Mouse (Mus musculus): ENCODE measurements around the gene Vps25.

- no peak for TF ChIP-seq POLR2A (IDR thresholded peaks at IDR 0.05; ENCODE audit: extremely low read depth, insufficient read depth, low read length)
- no peak for TF ChIP-seq CTCF (IDR thresholded peaks at IDR 0.05; ENCODE audit: extremely low read depth, insufficient read depth, low read length)
These were observed 24.1 kb downstream of the Vps25 start for GRCm38 (mm10) chr11:101277381-101278222.
